Mouse (Mus musculus) midbrain, postnatal 0 days (tissue): Measurements from ENCODE around the gene Nav3. TPM values are rescaled to one million over a fixed set of nuclear protein-coding genes. Genes with fewer than 3 reads are reported as not detected.

Experiments
- ATAC-seq: fragments of 200-750 bp; cut with Nextera tagmentation; 2 replicates; pipeline ENCODE4 v1.8.0; 2017; ENCODE audit warnings: moderate number of reproducible peaks, mild to moderate bottlenecking, moderate TSS enrichment, moderate library complexity; ENCODE audit not compliant: low FRiP score
- DNase-seq: peaks from one replicate; pipeline ENCODE4 v3.0.0-alpha.2; 2015; ENCODE audit warnings: low spot score
- H3K27ac ChIP-seq: fragments of 300-500 bp; sonication (generic); 2 replicates; pipeline ENCODE4 v1.5.1; 2014; ENCODE audit warnings: low read depth, mild to moderate bottlenecking, low read length, mixed read lengths
- H3K27me3 ChIP-seq: fragments of 300-500 bp; sonication (generic); 2 replicates; pipeline ENCODE4 v1.6.1; 2014; ENCODE audit warnings: low read length, control low read depth, mixed read lengths; ENCODE audit not compliant: insufficient read depth
- H3K36me3 ChIP-seq: fragments of 300-500 bp; sonication (generic); 2 replicates; pipeline ENCODE4 v1.6.1; 2014; ENCODE audit warnings: low read length, control low read depth, mixed read lengths; ENCODE audit not compliant: insufficient read depth
- H3K4me1 ChIP-seq: fragments of 300-500 bp; sonication (generic); 2 replicates; pipeline ENCODE4 v1.6.1; 2014; ENCODE audit warnings: mild to moderate bottlenecking, control low read depth, antibody characterized with exemption, low read length, mixed read lengths; ENCODE audit not compliant: insufficient read depth
- H3K4me2 ChIP-seq: fragments of 300-500 bp; sonication (generic); 2 replicates; pipeline ENCODE4 v1.6.1; 2014; ENCODE audit warnings: low read depth, mild to moderate bottlenecking, low read length, mixed read lengths; ENCODE audit not compliant: poor library complexity, severe bottlenecking
- H3K4me3 ChIP-seq: fragments of 300-500 bp; sonication (generic); 2 replicates; pipeline ENCODE4 v1.5.1; 2014; ENCODE audit warnings: low read depth, mild to moderate bottlenecking, low read length, moderate library complexity
- H3K9ac ChIP-seq: fragments of 300-500 bp; sonication (generic); replicated peaks from 2 replicates; pipeline ENCODE4 v1.6.1; 2014; ENCODE audit warnings: mild to moderate bottlenecking, low read length, moderate library complexity, mixed read lengths; ENCODE audit not compliant: poor library complexity, severe bottlenecking
- H3K9me3 ChIP-seq: fragments of 300-500 bp; sonication (generic); 2 replicates; pipeline ENCODE4 v1.6.1; 2016; ENCODE audit warnings: low read length, control low read depth
- CTCF ChIP-seq: IDR thresholded peaks from 2 replicates; pipeline ENCODE4 v1.5.1; 2016; ENCODE audit warnings: antibody characterized with exemption, mild to moderate bottlenecking
- WGBS: fragments of 180-500 bp; shearing (Covaris S2); extraction: QIAGEN DNeasy Blood & Tissue Kit; methylation state at CpG from one replicate; pipeline ENCODE4 v1.1.7; 2014; 5-methylcytosine and 5-hydroxymethylcytosine counted together
- polyA plus RNA-seq: library from polyadenylated mRNA; unstranded; fragments of >200 nt; fragmentation: Nextera tagmentation; extraction: Ambion mirVana; gene quantifications from 2 replicates; pipeline ENCODE4 v1.2.1, GENCODE M21; 2015
- total RNA-seq: library from RNA; depleted of rRNA; stranded (reverse); fragments of >200 nt; gene quantifications from 2 replicates; pipeline ENCODE4 v1.2.3, GENCODE M21; 2014

Nav3 gene
- total and polyA plus RNA-seq, 2 experiments from 2014 or later, result 18.9 to 121 TPM

DNA sequence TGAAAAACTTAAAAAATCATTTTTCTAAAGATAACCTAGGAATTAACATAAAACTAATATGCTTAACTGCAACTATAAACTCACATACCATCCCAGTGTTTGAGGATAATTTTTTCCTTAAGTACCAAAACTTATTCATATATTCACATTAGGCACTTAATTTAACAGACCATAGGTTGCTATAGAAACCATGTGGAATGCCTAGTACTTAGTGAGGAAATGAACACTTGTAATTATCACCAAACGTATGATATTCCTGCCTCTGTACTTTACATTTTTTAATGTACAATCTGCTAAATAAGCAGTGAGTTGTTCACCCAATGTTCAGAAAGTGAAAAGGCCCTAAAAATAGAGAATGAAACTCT lies 301.1 kb downstream of the Nav3 start:
- Histone ChIP-seq H3K4me2 (no peak overlapping the region), H3K9ac (no peak overlapping the region), H3K27me3 (no peaks in the 10 kb centered on the region), H3K4me3 (no peak overlapping the region), H3K4me1 (peaks cover 9% of the 10 kb centered on the region), H3K9me3 (no peaks in the 10 kb centered on the region), H3K36me3 (no peaks in the 10 kb centered on the region), H3K27ac (no peak overlapping the region)
- DNase-seq, result no peak
- peak; percentile 38; the same call in 1 of the 2 replicates for ATAC-seq
- no peak for TF ChIP-seq CTCF
- WGBS, result 27% methylated on average over 1 of the region's 1 CpGs

DNA sequence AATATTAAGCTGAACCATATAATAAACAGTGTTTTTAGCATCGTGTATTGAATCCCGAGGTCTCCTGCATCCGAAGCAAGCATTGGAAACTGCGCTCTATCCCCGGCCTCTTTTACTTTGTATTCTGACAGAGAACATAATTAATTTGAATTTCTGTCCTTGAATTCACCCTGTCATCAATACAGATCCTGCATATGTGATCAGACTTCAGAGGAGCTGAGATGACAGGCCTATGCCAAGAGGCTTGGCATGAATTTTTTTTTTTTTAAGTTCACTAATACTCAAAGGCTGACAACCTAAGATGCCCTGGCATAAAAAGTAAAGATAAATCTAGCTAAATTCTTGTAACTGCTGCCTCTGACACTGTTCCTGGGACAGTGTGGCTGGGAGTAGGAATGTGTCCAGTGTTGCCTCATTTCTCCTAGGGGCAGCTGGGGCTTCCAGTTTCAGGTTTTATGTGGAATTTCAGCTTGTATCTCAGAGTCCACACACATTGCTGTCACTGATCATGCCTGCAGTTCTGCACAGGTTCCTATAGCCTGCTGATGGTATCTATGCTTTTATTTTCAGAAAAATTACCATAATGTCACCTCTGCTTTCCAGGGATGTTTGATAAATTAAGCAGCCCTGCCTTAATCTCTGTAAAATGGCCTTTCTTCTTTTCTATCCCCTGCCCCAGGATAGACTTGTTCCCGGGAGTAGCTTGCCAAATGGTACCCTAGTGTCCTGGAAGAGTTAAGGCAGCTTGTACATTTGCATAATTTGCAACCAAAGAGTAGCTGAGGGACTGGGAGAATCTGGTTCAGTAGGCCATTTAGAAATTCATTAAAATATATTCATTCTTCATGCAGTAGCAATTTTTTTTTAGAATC lies 301.8 kb downstream of the Nav3 start:
- peak; percentile 41; the same call in 1 of the 2 replicates for ATAC-seq
- H3K9me3 ChIP-seq, result no peaks in the 10 kb centered on the region
- peak; percentile 34 for TF ChIP-seq CTCF
- peak; percentile 39 for DNase-seq
- H3K4me1 ChIP-seq, result peaks cover 9% of the 10 kb centered on the region
- H3K36me3 ChIP-seq, result no peaks in the 10 kb centered on the region
- no peak overlapping the region for H3K4me3 ChIP-seq
- no peak overlapping the region for H3K9ac ChIP-seq
- H3K27me3 ChIP-seq, result no peaks in the 10 kb centered on the region
- no peak overlapping the region for H3K4me2 ChIP-seq
- WGBS, result 44% methylated on average over 6 of the region's 6 CpGs
- no peak overlapping the region for H3K27ac ChIP-seq

DNA sequence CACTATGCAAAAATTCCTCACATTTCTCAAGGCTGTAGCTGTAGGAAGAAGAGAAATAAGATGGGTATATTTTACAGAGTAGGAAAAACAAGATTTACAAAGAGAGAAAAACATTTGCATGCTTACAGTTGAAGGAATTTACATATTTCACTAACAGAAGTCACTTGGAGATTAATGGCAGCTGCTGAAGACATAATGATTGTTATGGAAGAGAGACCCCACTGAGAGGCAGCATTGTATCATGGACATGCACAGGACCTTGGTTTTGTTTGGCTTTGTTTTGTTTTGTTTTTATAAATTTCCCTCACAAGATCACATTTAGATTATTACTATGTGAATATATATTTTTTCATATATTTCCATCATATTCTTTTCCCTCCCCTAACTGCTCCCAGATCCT lies 335.4 kb downstream of the Nav3 start:
- H3K27ac ChIP-seq, result no peak overlapping the region
- no peak overlapping the region for H3K4me3 ChIP-seq
- no peak overlapping the region for H3K9ac ChIP-seq
- no peak for DNase-seq
- no peaks in the 10 kb centered on the region for H3K4me1 ChIP-seq
- H3K4me2 ChIP-seq, result no peak overlapping the region
- peak; percentile 59 for TF ChIP-seq CTCF
- ATAC-seq, result no peak
- H3K9me3 ChIP-seq, result no peaks in the 10 kb centered on the region
- H3K36me3 ChIP-seq, result no peaks in the 10 kb centered on the region
- no peaks in the 10 kb centered on the region for H3K27me3 ChIP-seq

DNA sequence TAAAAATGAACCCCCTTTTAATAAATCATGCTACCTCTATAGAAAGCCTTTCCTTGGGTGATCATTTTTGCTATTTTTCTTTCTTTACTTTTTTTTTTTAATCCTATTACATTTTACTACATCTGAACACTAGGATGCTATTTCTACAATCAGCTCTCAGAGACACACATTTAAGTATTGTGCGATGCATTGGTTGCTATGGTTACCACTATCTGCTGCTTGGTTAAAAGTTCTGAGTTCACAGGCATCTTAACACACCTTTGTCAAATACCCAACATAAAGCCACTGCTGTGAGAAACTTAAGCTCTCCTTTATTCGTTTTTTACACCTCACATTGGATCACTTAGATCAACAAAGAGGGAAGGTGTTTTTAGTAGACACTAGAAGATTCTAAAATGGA lies 338.7 kb downstream of the Nav3 start:
- Histone ChIP-seq H3K4me1 (no peaks in the 10 kb centered on the region), H3K4me3 (no peak overlapping the region), H3K36me3 (no peaks in the 10 kb centered on the region), H3K4me2 (no peak overlapping the region), H3K27ac (no peak overlapping the region), H3K27me3 (no peaks in the 10 kb centered on the region), H3K9me3 (no peaks in the 10 kb centered on the region), H3K9ac (no peak overlapping the region)
- DNase-seq (no peak), ATAC-seq (no peak)
- WGBS, result 45% methylated on average over 2 of the region's 2 CpGs
- no peak for TF ChIP-seq CTCF

DNA sequence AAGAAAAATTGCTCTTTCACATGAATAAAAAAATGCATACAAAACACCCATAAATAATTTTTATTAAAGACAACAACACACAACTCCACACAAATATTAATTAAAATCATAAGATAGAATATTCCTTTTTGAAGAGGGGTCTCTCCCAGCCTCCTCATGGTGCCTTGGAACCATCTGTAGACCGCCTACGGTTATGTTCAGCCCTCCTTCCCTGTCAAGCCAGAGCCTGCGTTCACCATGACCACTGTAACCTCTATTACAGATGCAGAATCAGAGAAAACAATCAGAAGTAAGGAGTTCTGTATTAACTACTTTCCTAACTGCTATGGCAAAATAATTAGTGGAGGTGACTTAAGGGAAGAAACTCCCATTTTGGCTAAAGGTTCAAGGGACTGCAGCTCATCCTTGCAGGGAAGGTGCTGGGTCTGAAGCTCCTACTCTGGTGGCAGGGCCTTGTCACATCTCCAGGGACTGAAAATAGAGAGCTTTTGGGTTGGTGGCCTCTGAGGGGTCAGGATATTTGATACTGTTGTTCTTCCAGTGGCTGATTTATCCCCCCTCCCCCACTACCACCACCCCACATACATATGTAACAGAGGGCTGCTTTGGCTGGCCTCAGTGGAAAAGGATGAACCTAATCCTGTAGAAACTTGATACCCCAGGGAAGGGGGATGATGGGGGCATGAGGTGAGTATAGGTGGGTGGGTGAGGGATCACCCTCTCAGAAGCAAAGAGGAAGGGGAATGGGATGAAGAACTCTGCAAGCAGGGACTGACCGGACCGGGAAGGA lies 343.1 kb downstream of the Nav3 start:
- Histone ChIP-seq H3K4me1 (no peaks in the 10 kb centered on the region), H3K4me3 (no peak overlapping the region), H3K9me3 (no peaks in the 10 kb centered on the region), H3K4me2 (no peak overlapping the region), H3K27me3 (no peaks in the 10 kb centered on the region), H3K9ac (no peak overlapping the region), H3K36me3 (no peaks in the 10 kb centered on the region), H3K27ac (no peak overlapping the region)
- ATAC-seq (no peak), DNase-seq (no peak)
- 77% methylated on average over 5 of the region's 5 CpGs for WGBS
- TF ChIP-seq CTCF, result no peak

DNA sequence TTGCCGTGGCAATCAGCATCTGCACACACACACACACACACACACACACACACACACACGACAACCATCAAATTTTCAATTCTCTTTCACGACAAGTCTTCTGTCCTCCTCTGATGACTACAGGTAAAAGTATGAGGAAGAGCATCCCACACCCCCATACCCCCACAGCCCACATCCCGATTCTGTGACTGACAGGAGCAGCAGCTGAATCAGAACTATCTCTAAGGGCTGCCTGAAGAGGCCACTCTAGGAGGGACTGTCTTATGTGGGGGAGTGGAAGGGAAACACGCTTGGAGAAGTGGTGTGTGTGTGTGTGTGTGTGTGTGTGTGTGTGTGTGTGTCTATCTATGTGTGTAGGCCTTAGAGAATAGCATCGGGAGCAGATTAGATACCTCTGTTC lies 352.7 kb downstream of the Nav3 start:
- Histone ChIP-seq H3K36me3 (no peaks in the 10 kb centered on the region), H3K4me1 (no peaks in the 10 kb centered on the region), H3K9me3 (no peaks in the 10 kb centered on the region), H3K4me3 (no peak overlapping the region), H3K27me3 (no peaks in the 10 kb centered on the region), H3K9ac (no peak overlapping the region), H3K27ac (no peak overlapping the region), H3K4me2 (no peak overlapping the region)
- WGBS, result 87% methylated on average over 6 of the region's 6 CpGs
- DNase-seq (no peak), ATAC-seq (no peak)
- TF ChIP-seq CTCF, result no peak
